Mouse (Mus musculus): Measurements from ENCODE around the gene Ndufa13. TPM values are rescaled to one million over a fixed set of nuclear protein-coding genes. Genes with fewer than 3 reads are reported as not detected.
A peak's percentile ranks its signal among the peaks of the same experiment; 100 is the strongest.

Gene Ndufa13
- total RNA-seq, 2 experiments from 2014 or later = 154 to 157 TPM

- Histone ChIP-seq H3K4me3 (peak overlapping the region; percentile 95), H3K27ac (peak overlapping the region; percentile 98)
- peak; percentile 95 to 97 for DNase-seq (ENCODE audit: low spot score in 2 of 2)
- TF ChIP-seq CTCF (conservative IDR thresholded peaks at IDR 0.05) = peak; percentile 84
Measured at GRCm38 (mm10) chr8:69901484-69902162, 735 bp downstream of the Ndufa13 start.

GRCm38 (mm10) chr8:69900895-69901451 is 1.4 kb downstream of the Ndufa13 start:
- no peak for TF ChIP-seq CTCF (conservative IDR thresholded peaks at IDR 0.05)
- peak overlapping the region; percentile 98 for H3K27ac ChIP-seq
- DNase-seq (ENCODE audit: low spot score in 2 of 2) = no peak
- H3K4me3 ChIP-seq = peak overlapping the region; percentile 95

- no peak for DNase-seq (ENCODE audit: low spot score in 2 of 2)
- 0 out of 2 replicates have a peak overlapping the region, but pooled peaks have one; percentile 98 for H3K27ac ChIP-seq
- H3K4me3 ChIP-seq = peak overlapping the region; percentile 95; the same call in 1 of the 2 replicates
- TF ChIP-seq CTCF (conservative IDR thresholded peaks at IDR 0.05) = no peak
Measured at GRCm38 (mm10) chr8:69899876-69900275, 2.5 kb downstream of the Ndufa13 start.

GRCm38 (mm10) chr8:69897857-69898256 is 4.5 kb downstream of the Ndufa13 start:
- H3K27ac ChIP-seq = no peak overlapping the region
- no peak for DNase-seq (ENCODE audit: low spot score in 2 of 2)
- H3K4me3 ChIP-seq = no peak overlapping the region
- TF ChIP-seq CTCF (conservative IDR thresholded peaks at IDR 0.05) = no peak

- no peak for TF ChIP-seq CTCF (conservative IDR thresholded peaks at IDR 0.05)
Measured at GRCm38 (mm10) chr8:69895772-69896451, 6.4 kb downstream of the Ndufa13 start.

GRCm38 (mm10) chr8:69894836-69895332 is 7.5 kb downstream of the Ndufa13 start:
- no peak for TF ChIP-seq CTCF (conservative IDR thresholded peaks at IDR 0.05)
- Histone ChIP-seq H3K4me3 (no peak overlapping the region), H3K27ac (peak overlapping the region; percentile 2; the same call in 1 of the 2 replicates)
- DNase-seq (ENCODE audit: low spot score in 2 of 2) = no peak

More at GRCm38 (mm10) chr8:69895772-69896451, 6.4 kb downstream of the Ndufa13 start:
- Histone ChIP-seq H3K4me3 (no peak overlapping the region), H3K27ac (no peak overlapping the region)
- no peak for DNase-seq (ENCODE audit: low spot score in 2 of 2)

GRCm38 (mm10) chr8:69893863-69894262 is 8.5 kb downstream of the Ndufa13 start:
- DNase-seq (ENCODE audit: low spot score in 2 of 2) = peak in 1 of 2 experiments; percentile 68
- H3K4me3 ChIP-seq = no peak overlapping the region
- peak overlapping the region; percentile 2; the same call in 1 of the 2 replicates for H3K27ac ChIP-seq
- peak; percentile 80 for TF ChIP-seq CTCF (conservative IDR thresholded peaks at IDR 0.05)

GRCm38 (mm10) chr8:69890813-69891241 is 11.5 kb downstream of the Ndufa13 start:
- peak; percentile 60 to 65 for DNase-seq (ENCODE audit: low spot score in 2 of 2)
- TF ChIP-seq CTCF (conservative IDR thresholded peaks at IDR 0.05) = peak; percentile 91
- peak overlapping the region; percentile 29; the same call in 1 of the 2 replicates for H3K4me3 ChIP-seq
- H3K27ac ChIP-seq = peak overlapping the region; percentile 54

- Histone ChIP-seq H3K4me3 (peak overlapping the region; percentile 39), H3K27ac (no peak overlapping the region)
- no peak for TF ChIP-seq CTCF (conservative IDR thresholded peaks at IDR 0.05)
- no peak for DNase-seq (ENCODE audit: low spot score in 2 of 2)
Measured at GRCm38 (mm10) chr8:69888902-69889301, 13.5 kb downstream of the Ndufa13 start.

GRCm38 (mm10) chr8:69888244-69888866 is 14.0 kb downstream of the Ndufa13 start:
- peak overlapping the region; percentile 41 for H3K4me3 ChIP-seq
- TF ChIP-seq CTCF (conservative IDR thresholded peaks at IDR 0.05) = no peak
- H3K27ac ChIP-seq = no peak overlapping the region
- no peak for DNase-seq (ENCODE audit: low spot score in 2 of 2)

GRCm38 (mm10) chr8:69887289-69888243 is 14.8 kb downstream of the Ndufa13 start, which contains the start of gene Cilp2:
TSS of gene Cilp2 (minus strand) at chr8:69887687.
- no peak within 1 kb of the TSS for H3K27ac ChIP-seq
- TF ChIP-seq CTCF (conservative IDR thresholded peaks at IDR 0.05) = no peak
- no peak for DNase-seq (ENCODE audit: low spot score in 2 of 2)
- peak within 1 kb of the TSS; percentile 41 for H3K4me3 ChIP-seq

Measured in layer of hippocampus, adult 2 months (tissue).